Comparison of ENCODE assay signal across 11 mouse cellular contexts in the genomic region with DNA sequence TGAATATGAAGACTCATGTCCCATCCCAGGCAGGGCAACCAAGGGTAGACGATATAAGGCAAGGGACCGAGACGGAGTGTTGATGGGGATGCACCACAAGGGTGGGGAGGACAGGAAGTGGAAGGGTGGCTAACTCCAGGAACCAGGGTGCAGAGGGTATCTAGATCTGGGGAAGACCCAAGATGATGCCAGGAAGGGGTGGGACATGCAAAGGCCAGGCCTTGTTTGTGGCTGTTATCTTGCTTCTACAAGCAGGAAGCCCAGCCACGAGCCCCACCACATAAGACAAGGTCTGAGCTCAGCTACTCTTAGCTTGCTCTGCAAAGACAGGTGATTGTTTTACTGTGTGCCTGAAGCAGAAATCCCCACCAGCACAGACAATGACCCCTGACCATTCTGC. TPM values are rescaled to one million over a fixed set of nuclear protein-coding genes. Genes with fewer than 3 reads are reported as not detected.
DNase-seq lines count a peak whose midpoint lies in the region; ATAC-seq lines count a peak whose summit lies in the region.
"Had no signal": no experiment of that assay in that cellular context is flagged by ENCODE, and none has a peak within 500 bp of the region (broad histone marks: within the 10 kb centered on the region; RNA-seq: fewer than 3 reads in every experiment).

No protein-coding gene starts in this region.

- no peaks in the 10 kb centered on the region for H3K27me3 ChIP-seq in heart, embryonic 16.5 days (ENCODE audit: control insufficient read depth, insufficient read depth, low read length)
- no peaks in the 10 kb centered on the region for H3K27me3 ChIP-seq in heart, embryonic 11.5 days (ENCODE audit: control insufficient read depth, insufficient read depth, low read length)
- H3K27me3 ChIP-seq in megakaryocyte, embryonic 14.5 days (replicated peaks) = no peaks in the 10 kb centered on the region
- H3K27me3 ChIP-seq: limb, embryonic 13.5 days had no signal

- WGBS in heart, embryonic 16.5 days = 53% methylated on average over 4 of the region's 4 CpGs
- 44% methylated on average over 4 of the region's 4 CpGs for WGBS in heart, embryonic 11.5 days (ENCODE audit: insufficient replicate concordance)

- H3K27ac ChIP-seq in heart, embryonic 16.5 days (ENCODE audit: low read length) = no peak overlapping the region
- no peak overlapping the region for H3K27ac ChIP-seq in heart, embryonic 11.5 days (ENCODE audit: low read depth, low read length)
- H3K27ac ChIP-seq: limb, embryonic 13.5 days had no signal

- peak; percentile 53 for ATAC-seq in heart, embryonic 16.5 days (replicated peaks; ENCODE audit: extremely low read depth, insufficient read depth, low FRiP score)
- no peak for ATAC-seq in heart, embryonic 11.5 days (replicated peaks; ENCODE audit: insufficient number of reproducible peaks, low FRiP score, low TSS enrichment)

- H3K9me3 ChIP-seq in heart, embryonic 16.5 days (replicated peaks; ENCODE audit: control insufficient read depth, low read length) = no peaks in the 10 kb centered on the region
- no peaks in the 10 kb centered on the region for H3K9me3 ChIP-seq in heart, embryonic 11.5 days (replicated peaks; ENCODE audit: control insufficient read depth, low read length)
- H3K9me3 ChIP-seq in megakaryocyte, embryonic 14.5 days = no peaks in the 10 kb centered on the region
- H3K9me3 ChIP-seq: limb, embryonic 13.5 days had no signal

- H3K4me2 ChIP-seq in heart, embryonic 16.5 days (ENCODE audit: low read depth, low read length) = no peak overlapping the region
- no peak overlapping the region for H3K4me2 ChIP-seq in heart, embryonic 11.5 days
- H3K4me2 ChIP-seq: limb, embryonic 13.5 days had no signal

- H3K36me3 ChIP-seq in heart, embryonic 16.5 days (ENCODE audit: control insufficient read depth, insufficient read depth) = no peaks in the 10 kb centered on the region
- no peaks in the 10 kb centered on the region for H3K36me3 ChIP-seq in heart, embryonic 11.5 days (ENCODE audit: control insufficient read depth, insufficient read depth, low read length)
- H3K36me3 ChIP-seq in megakaryocyte, embryonic 14.5 days (replicated peaks; ENCODE audit: low read length) = peaks cover 71% of the 10 kb centered on the region
- H3K36me3 ChIP-seq: G1E; limb, embryonic 13.5 days had no signal

- H3K9ac ChIP-seq in heart, embryonic 16.5 days (ENCODE audit: low read length) = no peak overlapping the region
- no peak overlapping the region for H3K9ac ChIP-seq in heart, embryonic 11.5 days (ENCODE audit: low read depth, low read length)
- H3K9ac ChIP-seq: limb, embryonic 13.5 days had no signal

- no peak overlapping the region for H3K4me3 ChIP-seq in heart, embryonic 16.5 days (ENCODE audit: low read length)
- H3K4me3 ChIP-seq in heart, embryonic 11.5 days (ENCODE audit: low read depth, low read length) = no peak overlapping the region
- peak overlapping the region; percentile 86 for H3K4me3 ChIP-seq in megakaryocyte, embryonic 14.5 days (replicated peaks)
- H3K4me3 ChIP-seq: limb, embryonic 13.5 days had no signal

- H3K4me1 ChIP-seq in heart, embryonic 16.5 days (ENCODE audit: control insufficient read depth, insufficient read depth, low read length) = peaks cover 15% of the 10 kb centered on the region
- H3K4me1 ChIP-seq in heart, embryonic 11.5 days (ENCODE audit: control insufficient read depth, insufficient read depth, low read length) = peaks cover 11% of the 10 kb centered on the region
- peaks cover 100% of the 10 kb centered on the region for H3K4me1 ChIP-seq in megakaryocyte, embryonic 14.5 days
- H3K4me1 ChIP-seq: limb, embryonic 13.5 days had no signal

- DNase-seq in induced T-regulatory cell, adult 2 months (ENCODE audit: low read depth) = peak; percentile 69
- DNase-seq in thymus, postnatal 25 days = peak; percentile 59
- DNase-seq in left cerebral cortex, adult 18-20 months (ENCODE audit: low spot score in 2 of 2) = no peak
- no peak for DNase-seq in left cerebral cortex, adult 8-10 months (ENCODE audit: low spot score in 2 of 2)
- DNase-seq in left cerebral cortex, postnatal 25 days (ENCODE audit: low spot score in 2 of 2) = no peak
- DNase-seq: kidney, adult 2 months had no signal

- intact Hi-C loops in left cerebral cortex, postnatal 25 days (cut with DNase I) = no loop called here

RNA-seq across cellular contexts. Expression of gene Plcg2, which starts 50.4 kb away (rescaled TPM):
- 7.0 and 7.2 TPM in 2 replicates for polyA plus RNA-seq in heart, embryonic 16.5 days (2015; fragmentation: Nextera tagmentation; extraction: Ambion mirVana)
- 4.7 and 6.7 TPM in 2 replicates for polyA plus RNA-seq in heart, embryonic 11.5 days (2014; fragmentation: Nextera tagmentation; extraction: Ambion mirVana)
- 36.0 and 76.6 TPM in 2 replicates for polyA plus RNA-seq in megakaryocyte, embryonic 14.5 days (2012; ENCODE audit: insufficient read depth, low replicate concordance)
- 1 to 10 TPM; 2.6 to 2.7 TPM for total RNA-seq in left cerebral cortex, adult 18-20 months (2021)
- total RNA-seq in left cerebral cortex, adult 8-10 months (2022) = 1 to 10 TPM; 2.8 to 5.6 (median 4.7) TPM
- 1 to 10 TPM; 2.2 to 2.9 TPM for total RNA-seq in left cerebral cortex, postnatal 25 days (2021)
- total RNA-seq: G1E had no signal
- polyA plus RNA-seq: G1E had no signal

Comparison
In these comparisons a context has a peak if more than half of its experiments do, and no peak if none do; other contexts are left out.
1. DNase-seq: peak in induced T-regulatory cell, adult 2 months (single experiment) and thymus, postnatal 25 days (single experiment); none in left cerebral cortex, adult 18-20 months (0 of 2), left cerebral cortex, adult 8-10 months (0 of 2) and left cerebral cortex, postnatal 25 days (0 of 2).